Mouse (Mus musculus) cortical plate, adult 2 months (tissue): ENCODE measurements around the gene Gm45015. TPM values are rescaled to one million over a fixed set of nuclear protein-coding genes. Genes with fewer than 3 reads are reported as not detected.

Experiments
- H3K27ac ChIP-seq: fragments of 200-500 bp; 2 replicates; pipeline ENCODE4 v1.5.1; 2012; ENCODE audit warnings: low read length, control low read depth, inconsistent platforms; ENCODE audit not compliant: insufficient read depth
- H3K4me1 ChIP-seq: fragments of 200-500 bp; 2 replicates; pipeline ENCODE4 v1.6.1; 2011; ENCODE audit warnings: low read length; ENCODE audit not compliant: control insufficient read depth, insufficient read depth
- H3K4me3 ChIP-seq: fragments of 200-500 bp; 2 replicates; pipeline ENCODE4 v1.5.1; 2011; ENCODE audit warnings: mild to moderate bottlenecking, low read length, control low read depth; ENCODE audit not compliant: insufficient read depth
- CTCF ChIP-seq: fragments of 200-500 bp; IDR thresholded peaks from 2 replicates; pipeline ENCODE4 v1.5.1; 2011; ENCODE audit warnings: mild to moderate bottlenecking, control low read depth, low read length; ENCODE audit not compliant: insufficient read depth; ENCODE audit errors: extremely low read depth
- POLR2A ChIP-seq: fragments of 200-500 bp; IDR thresholded peaks from 2 replicates; pipeline ENCODE4 v1.6.1; 2011; ENCODE audit warnings: mild to moderate bottlenecking, low read length, control low read depth; ENCODE audit not compliant: insufficient read depth; ENCODE audit errors: extremely low read depth
- polyA plus RNA-seq: library from polyadenylated mRNA; depleted of rRNA; stranded (reverse); fragments of >200 nt; gene quantifications from 2 replicates; pipeline ENCODE4 v1.2.3, GENCODE M21; 2012; rRNA removed

The Gm45015 gene
- polyA plus RNA-seq: not detected in 2 replicates

- TF ChIP-seq POLR2A (no peak), CTCF (no peak)
- Histone ChIP-seq H3K4me3 (no peak within 1 kb of the TSS), H3K4me1 (no peaks in the 10 kb centered on the region), H3K27ac (no peak within 1 kb of the TSS)
Observed at GRCm38 (mm10) chrX:73336740-73337139, at the start of gene Gm45015. Gm45015 (minus strand) TSS chrX:73336840.

GRCm38 (mm10) chrX:73384924-73385323 is 48.3 kb upstream of the Gm45015 start:
- peaks cover 2% of the 10 kb centered on the region; the same call in 1 of the 2 replicates for H3K4me1 ChIP-seq
- H3K4me3 ChIP-seq: no peak overlapping the region
- H3K27ac ChIP-seq: no peak overlapping the region
- TF ChIP-seq POLR2A: no peak
- no peak for TF ChIP-seq CTCF

GRCm38 (mm10) chrX:73384419-73384818 is 47.8 kb upstream of the Gm45015 start:
- no peak for TF ChIP-seq POLR2A
- TF ChIP-seq CTCF: no peak

GRCm38 (mm10) chrX:73363291-73363690 is 26.7 kb upstream of the Gm45015 start:
- Histone ChIP-seq H3K27ac (no peak overlapping the region), H3K4me1 (no peaks in the 10 kb centered on the region)
- no peak for TF ChIP-seq CTCF
- TF ChIP-seq POLR2A: no peak

More at GRCm38 (mm10) chrX:73384419-73384818, 47.8 kb upstream of the Gm45015 start:
- peaks cover 2% of the 10 kb centered on the region; the same call in 1 of the 2 replicates for H3K4me1 ChIP-seq
- no peak overlapping the region for H3K27ac ChIP-seq
- H3K4me3 ChIP-seq: no peak overlapping the region

GRCm38 (mm10) chrX:73356719-73357118 is 20.1 kb upstream of the Gm45015 start:
- Histone ChIP-seq H3K4me3 (no peak overlapping the region), H3K4me1 (peaks cover 1% of the 10 kb centered on the region; the same call in 1 of the 2 replicates), H3K27ac (no peak overlapping the region)
- TF ChIP-seq CTCF: no peak
- no peak for TF ChIP-seq POLR2A

More at GRCm38 (mm10) chrX:73363291-73363690, 26.7 kb upstream of the Gm45015 start:
- no peak overlapping the region for H3K4me3 ChIP-seq

GRCm38 (mm10) chrX:73356163-73356562 is 19.5 kb upstream of the Gm45015 start:
- Histone ChIP-seq H3K4me3 (no peak overlapping the region), H3K4me1 (peaks cover 1% of the 10 kb centered on the region; the same call in 1 of the 2 replicates), H3K27ac (no peak overlapping the region)
- TF ChIP-seq CTCF (no peak), POLR2A (no peak)

GRCm38 (mm10) chrX:73344346-73344745 is 7.7 kb upstream of the Gm45015 start:
- TF ChIP-seq CTCF (no peak), POLR2A (no peak)
- Histone ChIP-seq H3K4me3 (no peak overlapping the region), H3K27ac (no peak overlapping the region), H3K4me1 (peaks cover 2% of the 10 kb centered on the region; the same call in 1 of the 2 replicates)

GRCm38 (mm10) chrX:73343802-73344201 is 7.2 kb upstream of the Gm45015 start:
- peak overlapping the region; percentile 83; the same call in 1 of the 2 replicates for H3K4me3 ChIP-seq
- H3K4me1 ChIP-seq: peaks cover 2% of the 10 kb centered on the region; the same call in 1 of the 2 replicates
- TF ChIP-seq CTCF (no peak), POLR2A (no peak)
- H3K27ac ChIP-seq: no peak overlapping the region

GRCm38 (mm10) chrX:73342941-73343735 is 6.5 kb upstream of the Gm45015 start:
- H3K4me1 ChIP-seq: peaks cover 2% of the 10 kb centered on the region; the same call in 1 of the 2 replicates
- TF ChIP-seq CTCF: no peak
- no peak for TF ChIP-seq POLR2A
- H3K27ac ChIP-seq: 0 out of 2 replicates have a peak overlapping the region, but pooled peaks have one; percentile 54
- peak overlapping the region; percentile 83 for H3K4me3 ChIP-seq
